Mouse (Mus musculus) layer of hippocampus, adult 8-10 months (tissue): Measurements from ENCODE around the gene Mki67. TPM values are rescaled to one million over a fixed set of nuclear protein-coding genes. Genes with fewer than 3 reads are reported as not detected.
A peak's percentile ranks its signal among the peaks of the same experiment; 100 is the strongest.

Source experiments
- DNase-seq, 2 experiments: peaks; one replicate each; pipeline ENCODE4 v3.0.0; 2022; ENCODE audit warnings: low spot score in 2 of 2
- total RNA-seq, 4 experiments: library from RNA; stranded (reverse); gene quantifications; 2 replicates each; pipeline ENCODE4 v1.2.4; 2022

Mki67 gene
- total RNA-seq: under 1 TPM; 0.43 to 0.80 (median 0.66) TPM

GRCm38 (mm10) chr7:135715642-135716444, at the start of gene Mki67:
Gene Mki67, minus strand, starts transcription at chr7:135716361.
- DNase-seq: no peak

- no peak for DNase-seq
Observed at GRCm38 (mm10) chr7:135763311-135763710, 47.1 kb upstream of the Mki67 start.

- no peak for DNase-seq
Observed at GRCm38 (mm10) chr7:135758754-135759510, 42.8 kb upstream of the Mki67 start.

GRCm38 (mm10) chr7:135758171-135758570, 42.0 kb upstream of the Mki67 start:
- DNase-seq: no peak

GRCm38 (mm10) chr7:135756984-135757586, 40.9 kb upstream of the Mki67 start:
- no peak for DNase-seq

GRCm38 (mm10) chr7:135748986-135749385, 32.8 kb upstream of the Mki67 start:
- peak in 1 of 2 experiments; percentile 14 for DNase-seq

GRCm38 (mm10) chr7:135747072-135747471, 30.9 kb upstream of the Mki67 start:
- DNase-seq: no peak

GRCm38 (mm10) chr7:135746528-135746927, 30.4 kb upstream of the Mki67 start:
- DNase-seq: no peak

GRCm38 (mm10) chr7:135745091-135745490, 28.9 kb upstream of the Mki67 start:
- no peak for DNase-seq

- DNase-seq: no peak
Observed at GRCm38 (mm10) chr7:135740453-135740852, 24.3 kb upstream of the Mki67 start.

- no peak for DNase-seq
Observed at GRCm38 (mm10) chr7:135736581-135736886, 20.4 kb upstream of the Mki67 start.

GRCm38 (mm10) chr7:135735691-135736580, 19.8 kb upstream of the Mki67 start:
- peak; percentile 52 to 80 for DNase-seq

GRCm38 (mm10) chr7:135734911-135735646, 18.9 kb upstream of the Mki67 start:
- DNase-seq: no peak

GRCm38 (mm10) chr7:135734379-135734778, 18.2 kb upstream of the Mki67 start:
- DNase-seq: no peak

- no peak for DNase-seq
Observed at GRCm38 (mm10) chr7:135728038-135728437, 11.9 kb upstream of the Mki67 start.

- no peak for DNase-seq
Observed at GRCm38 (mm10) chr7:135726707-135727106, 10.5 kb upstream of the Mki67 start.

- DNase-seq: no peak
Observed at GRCm38 (mm10) chr7:135723672-135724341, 7.6 kb upstream of the Mki67 start.

- no peak for DNase-seq
Observed at GRCm38 (mm10) chr7:135722011-135722838, 6.1 kb upstream of the Mki67 start.

- no peak for DNase-seq
Observed at GRCm38 (mm10) chr7:135721436-135721992, 5.4 kb upstream of the Mki67 start.
